Mouse (Mus musculus): ENCODE measurements around the gene Stk24. TPM values are rescaled to one million over a fixed set of nuclear protein-coding genes. Genes with fewer than 3 reads are reported as not detected.

The Stk24 gene
- total RNA-seq, 2 experiments from 2014 or later: 68.0 to 69.3 TPM

- DNase-seq: no peak
- intact Hi-C loops (cut with DNase I): no loop called here
These were observed 141.1 kb downstream of the Stk24 start for GRCm38 (mm10) chr14:121238727-121239126.

- intact Hi-C loops (cut with DNase I): no loop called here
- DNase-seq: no peak
These were observed 143.1 kb downstream of the Stk24 start for GRCm38 (mm10) chr14:121236736-121237135.

Other genes with a start within 250 kb of the Stk24 start
- gene Slc15a1, start 125.2 kb upstream of the Stk24 start, total RNA-seq (2021): not detected

All from heart, postnatal 14 days (tissue).